Comparison of ENCODE assay signal across 8 mouse cellular contexts in genomic region chr2:116071571-116072320, GRCm38 (mm10). TPM values are rescaled to one million over a fixed set of nuclear protein-coding genes. Genes with fewer than 3 reads are reported as not detected.
DNase-seq lines count a peak whose midpoint lies in the region; ATAC-seq and TF ChIP-seq lines count a peak whose summit lies in the region.

No protein-coding gene starts in this region.

- H3K9me3 ChIP-seq in E14TG2a.4 (ENCODE audit: low read length): no peaks in the 10 kb centered on the region
- H3K9me3 ChIP-seq in embryonic facial prominence, embryonic 13.5 days: no peaks in the 10 kb centered on the region
- H3K9me3 ChIP-seq in stomach, embryonic 16.5 days (replicated peaks; ENCODE audit: control insufficient read depth, low read length): no peaks in the 10 kb centered on the region

- H3K4me3 ChIP-seq in E14TG2a.4 (replicated peaks; ENCODE audit: low read length): no peak overlapping the region
- peak overlapping the region; percentile 62 for H3K4me3 ChIP-seq in embryonic facial prominence, embryonic 13.5 days
- peak overlapping the region; percentile 42 for H3K4me3 ChIP-seq in left cerebral cortex, adult 2 months
- H3K4me3 ChIP-seq in stomach, embryonic 16.5 days (replicated peaks; ENCODE audit: low read length): peak overlapping the region; percentile 67

- no peak for ATAC-seq in embryonic facial prominence, embryonic 13.5 days (ENCODE audit: insufficient number of reproducible peaks, insufficient read depth, low FRiP score, low TSS enrichment, low read depth)
- ATAC-seq in stomach, embryonic 16.5 days (ENCODE audit: insufficient read depth, low FRiP score): no peak

- 2% methylated on average over 25 of the region's 25 CpGs for WGBS in embryonic facial prominence, embryonic 13.5 days
- WGBS in stomach, embryonic 16.5 days: 3% methylated on average over 25 of the region's 25 CpGs

- H3K9ac ChIP-seq in embryonic facial prominence, embryonic 13.5 days: peak overlapping the region; percentile 53
- peak overlapping the region; percentile 76 for H3K9ac ChIP-seq in stomach, embryonic 16.5 days (ENCODE audit: low read length)

- H3K27me3 ChIP-seq in E14TG2a.4 (ENCODE audit: insufficient read depth, low read length): peaks cover 94% of the 10 kb centered on the region
- peaks cover 82% of the 10 kb centered on the region for H3K27me3 ChIP-seq in embryonic facial prominence, embryonic 13.5 days
- H3K27me3 ChIP-seq in stomach, embryonic 16.5 days (ENCODE audit: control insufficient read depth, insufficient read depth, low read length): no peaks in the 10 kb centered on the region

- TF ChIP-seq CTCF in E14TG2a.4 (conservative IDR thresholded peaks at IDR 0.05; ENCODE audit: low read length): peak; percentile 37
- peak; percentile 40 for TF ChIP-seq CTCF in left cerebral cortex, adult 2 months (IDR thresholded peaks at IDR 0.05)

- intact Hi-C loops in left cerebral cortex, adult 2 months (cut with DNase I): loop anchor here (2.0 to 10.0 kb wide), 5 partner anchors 215 to 1447 kb away; no protein-coding TSS in a partner anchor

- peak overlapping the region; percentile 72 for H3K4me2 ChIP-seq in embryonic facial prominence, embryonic 13.5 days
- H3K4me2 ChIP-seq in stomach, embryonic 16.5 days (ENCODE audit: low read depth, low read length): peak overlapping the region; percentile 81

- no peaks in the 10 kb centered on the region for H3K36me3 ChIP-seq in E14TG2a.4 (ENCODE audit: insufficient read depth, low read length)
- H3K36me3 ChIP-seq in embryonic facial prominence, embryonic 13.5 days: no peaks in the 10 kb centered on the region
- H3K36me3 ChIP-seq in stomach, embryonic 16.5 days (ENCODE audit: control insufficient read depth, insufficient read depth, low read length): no peaks in the 10 kb centered on the region

- peak; percentile 90 for DNase-seq in NIH3T3 (ENCODE audit: low read depth)
- peak; percentile 84 for DNase-seq in heart, postnatal 4 days
- peak; percentile 61 to 75 for DNase-seq in left cerebral cortex, adult 2 months (ENCODE audit: extremely low spot score in 1 of 2, low spot score in 2 of 2)
- peak; percentile 78 for DNase-seq in lung, postnatal 36 days
- no peak for DNase-seq in T-cell, adult 2 months (ENCODE audit: low spot score)

- peaks cover 34% of the 10 kb centered on the region for H3K4me1 ChIP-seq in E14TG2a.4 (replicated peaks; ENCODE audit: low read depth, low read length)
- peaks cover 16% of the 10 kb centered on the region for H3K4me1 ChIP-seq in embryonic facial prominence, embryonic 13.5 days
- peaks cover 12% of the 10 kb centered on the region for H3K4me1 ChIP-seq in stomach, embryonic 16.5 days (ENCODE audit: control insufficient read depth, insufficient read depth, low read length)

- H3K27ac ChIP-seq in embryonic facial prominence, embryonic 13.5 days: peak overlapping the region; percentile 62
- peak overlapping the region; percentile 75 for H3K27ac ChIP-seq in left cerebral cortex, adult 2 months
- peak overlapping the region; percentile 85 for H3K27ac ChIP-seq in stomach, embryonic 16.5 days (ENCODE audit: low read length)

RNA-seq across cellular contexts. Expression of gene Meis2, which starts 6.1 kb away (rescaled TPM):
- 43.1 and 45.6 TPM in 2 replicates for polyA plus RNA-seq in embryonic facial prominence, embryonic 13.5 days (2015; fragmentation: Nextera tagmentation; extraction: Ambion mirVana)
- total RNA-seq in heart, postnatal 4 days (2021): 10 to 100 TPM; 33.2 to 36.6 TPM
- total RNA-seq in left cerebral cortex, adult 2 months (2021): 100 to 1,000 TPM; 110 to 116 TPM
- 42.8 and 43.3 TPM in 2 replicates for polyA plus RNA-seq in stomach, embryonic 16.5 days (2015; fragmentation: Nextera tagmentation; extraction: Ambion mirVana)
